Mouse (Mus musculus): ENCODE data around the gene Rpl7l1. TPM values are rescaled to one million over a fixed set of nuclear protein-coding genes. Genes with fewer than 3 reads are reported as not detected.

Gene Rpl7l1
- polyA plus RNA-seq, 1 experiment from 2014 or later: 145 TPM

DNA sequence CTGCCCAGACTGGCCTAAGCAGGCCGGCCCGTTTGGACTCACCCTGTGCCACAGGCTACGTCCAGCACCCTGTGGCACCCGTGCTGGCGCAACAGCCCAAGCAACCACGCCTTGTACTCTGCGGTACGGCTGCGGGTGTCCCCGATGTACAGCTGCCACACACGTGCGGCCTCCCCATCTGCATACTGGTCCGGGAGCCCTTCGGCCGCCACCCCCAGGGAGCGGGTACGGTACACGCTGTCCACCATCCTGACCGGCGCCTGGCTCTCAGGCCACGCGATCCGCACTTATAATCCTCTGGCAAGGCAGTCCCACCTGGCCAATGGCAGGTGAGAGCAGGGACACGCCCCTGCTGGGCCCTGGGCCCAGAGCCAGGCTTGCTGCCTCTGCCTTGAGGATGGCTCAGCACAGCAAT lies 53.6 kb downstream of the Rpl7l1 start, which contains the start of gene Gnmt:
TSS of gene Gnmt (minus strand) at position 265 of the 415 bp plus-strand sequence.
- no peaks in the 10 kb centered on the region; the same call in 1 of the 2 replicates for H3K36me3 ChIP-seq
- WGBS: 15% methylated on average over 24 of the region's 24 CpGs
- peak; percentile 65; the same call in 1 of the 2 replicates for ATAC-seq (ENCODE audit: insufficient read depth, low FRiP score, low read depth)

DNA sequence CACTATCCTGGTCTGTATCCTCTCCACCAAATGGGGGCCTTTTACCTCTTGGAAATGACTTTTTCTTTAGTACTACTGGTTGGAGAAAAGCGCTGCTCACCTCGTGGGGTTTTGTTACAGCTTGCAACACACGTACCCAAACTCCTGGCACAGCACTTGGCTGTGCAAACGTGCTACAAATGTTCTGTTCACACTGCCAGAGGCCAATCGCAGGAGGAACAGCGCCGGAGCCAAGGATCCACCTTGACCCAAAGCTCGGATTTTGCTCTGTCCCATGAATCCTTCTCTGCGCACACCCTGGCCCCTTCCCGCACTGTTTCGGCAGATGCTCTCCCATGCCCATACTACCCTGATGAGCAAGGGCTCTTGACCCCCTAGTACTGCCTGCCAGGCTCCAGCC lies 54.0 kb downstream of the Rpl7l1 start:
- H3K27me3 ChIP-seq (replicated peaks): no peaks in the 10 kb centered on the region
- peak overlapping the region; percentile 33 for H3K4me3 ChIP-seq (replicated peaks)
- no peaks in the 10 kb centered on the region for H3K9me3 ChIP-seq
- no peak overlapping the region for H3K9ac ChIP-seq
- H3K27ac ChIP-seq: no peak overlapping the region
- ATAC-seq (ENCODE audit: insufficient read depth, low FRiP score, low read depth): 0 out of 2 replicates have a peak, but pooled peaks have one; percentile 2
- no peaks in the 10 kb centered on the region; the same call in 1 of the 2 replicates for H3K36me3 ChIP-seq
- peak overlapping the region; percentile 57 for H3K4me2 ChIP-seq
- 0 out of 2 replicates have a peak, but pooled peaks cover 4% of the 10 kb centered on the region for H3K4me1 ChIP-seq
- WGBS: 39% methylated on average over 11 of the region's 11 CpGs

More for the DNA sequence above, 53.6 kb downstream of the Rpl7l1 start, which contains the start of gene Gnmt:
- peak within 1 kb of the TSS; percentile 57 for H3K4me2 ChIP-seq
- peak within 1 kb of the TSS; percentile 33 for H3K4me3 ChIP-seq (replicated peaks)
- no peak within 1 kb of the TSS for H3K9ac ChIP-seq
- no peak within 1 kb of the TSS for H3K27ac ChIP-seq
- H3K27me3 ChIP-seq (replicated peaks): no peaks in the 10 kb centered on the region
- no peaks in the 10 kb centered on the region for H3K9me3 ChIP-seq
- 0 out of 2 replicates have a peak, but pooled peaks cover 4% of the 10 kb centered on the region for H3K4me1 ChIP-seq

DNA sequence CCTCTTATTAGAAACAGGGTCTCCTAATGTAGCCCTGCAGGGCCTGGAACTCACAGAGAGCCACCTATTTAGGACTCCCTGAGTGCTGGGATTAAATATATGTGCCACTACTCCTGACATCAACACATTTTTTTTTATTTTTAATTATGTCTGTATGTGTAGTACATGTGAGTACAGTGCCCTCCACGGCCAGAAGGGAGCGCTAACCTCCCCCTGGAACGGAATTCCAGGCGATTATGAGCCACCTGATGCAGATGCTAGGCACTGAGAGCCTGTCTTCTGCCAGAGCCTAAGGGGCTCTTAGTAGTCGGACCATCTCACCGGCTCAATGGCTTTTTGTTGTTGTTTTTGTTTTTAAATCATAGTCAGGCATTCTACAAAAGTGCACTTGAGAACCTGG lies 54.5 kb downstream of the Rpl7l1 start:
- Histone ChIP-seq H3K27ac (no peak overlapping the region), H3K36me3 (no peaks in the 10 kb centered on the region; the same call in 1 of the 2 replicates), H3K4me3 (replicated peaks) (no peak overlapping the region), H3K9me3 (no peaks in the 10 kb centered on the region), H3K4me1 (0 out of 2 replicates have a peak, but pooled peaks cover 4% of the 10 kb centered on the region), H3K4me2 (no peak overlapping the region), H3K27me3 (replicated peaks) (no peaks in the 10 kb centered on the region), H3K9ac (no peak overlapping the region)
- WGBS: 39% methylated on average over 6 of the region's 6 CpGs
- ATAC-seq (ENCODE audit: insufficient read depth, low FRiP score, low read depth): no peak

DNA sequence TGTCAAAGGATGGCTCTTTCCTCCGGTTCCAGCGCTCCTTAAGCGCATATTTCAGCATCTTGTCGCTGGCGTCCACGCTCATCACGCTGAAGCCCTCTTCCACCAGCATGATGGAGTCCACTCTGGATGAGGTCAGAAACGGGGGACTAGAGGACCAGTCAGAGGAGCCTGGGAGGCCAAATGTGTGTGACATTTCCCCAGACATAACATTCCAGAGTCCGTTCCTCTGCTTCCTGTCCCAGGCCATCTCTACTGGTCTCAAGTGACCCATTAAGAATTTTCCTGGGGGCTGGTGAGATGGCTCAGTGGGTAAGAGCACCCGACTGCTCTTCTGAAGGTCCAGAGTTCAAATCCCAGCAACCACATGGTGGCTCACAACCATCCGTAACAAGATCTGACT lies 55.2 kb downstream of the Rpl7l1 start:
- ATAC-seq (ENCODE audit: insufficient read depth, low FRiP score, low read depth): no peak
- Histone ChIP-seq H3K27ac (no peak overlapping the region), H3K4me1 (0 out of 2 replicates have a peak, but pooled peaks cover 4% of the 10 kb centered on the region), H3K9me3 (no peaks in the 10 kb centered on the region), H3K9ac (no peak overlapping the region), H3K27me3 (replicated peaks) (no peaks in the 10 kb centered on the region), H3K36me3 (peaks cover 2% of the 10 kb centered on the region; the same call in 1 of the 2 replicates), H3K4me3 (replicated peaks) (no peak overlapping the region), H3K4me2 (no peak overlapping the region)
- WGBS: 91% methylated on average over 11 of the region's 11 CpGs

DNA sequence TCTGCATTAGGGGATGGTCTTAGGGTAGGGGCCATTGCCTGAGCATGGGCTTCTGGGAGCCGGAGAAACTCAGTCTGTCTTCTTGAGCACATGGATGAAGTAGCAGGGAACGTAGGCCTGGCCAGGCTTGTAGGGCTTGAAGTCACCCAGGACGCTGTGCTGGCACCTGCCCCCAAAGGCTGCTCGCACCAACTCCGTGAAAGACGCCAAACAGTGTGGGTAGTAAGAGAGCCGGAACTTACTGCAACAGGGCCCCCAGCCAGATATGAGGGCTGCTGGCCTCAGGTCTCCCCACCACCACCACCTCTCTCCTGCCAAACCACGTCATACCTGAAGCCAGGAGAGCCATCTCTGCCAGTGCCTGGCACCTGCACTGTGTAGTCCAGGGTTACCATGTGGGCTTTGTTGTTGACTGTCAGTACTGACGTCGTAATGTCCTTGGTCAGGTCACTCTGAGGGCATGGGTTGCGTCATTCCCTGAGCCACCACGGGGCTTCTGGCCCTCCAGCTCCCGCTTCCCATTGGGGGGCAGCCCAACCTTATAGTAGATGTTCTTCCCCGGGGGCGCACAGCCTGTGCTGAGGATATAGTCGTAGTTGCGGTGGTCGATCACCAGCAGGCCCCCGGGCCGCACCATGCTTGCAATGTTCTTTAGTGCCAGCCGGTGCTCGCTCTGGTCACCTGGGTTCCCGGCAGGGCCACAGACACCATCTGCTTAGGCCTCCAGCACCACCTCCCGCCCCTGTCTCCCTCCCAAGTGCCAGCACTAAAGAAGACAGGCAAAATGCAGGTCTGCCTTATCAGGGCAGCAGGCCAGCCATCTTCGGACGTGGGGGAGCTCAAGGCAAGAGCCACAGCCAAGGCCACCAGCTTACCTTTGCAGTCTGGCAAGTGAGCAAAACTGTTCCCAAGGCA lies 56.5 kb downstream of the Rpl7l1 start:
- H3K27ac ChIP-seq: no peak overlapping the region
- 90% methylated on average over 26 of the region's 26 CpGs for WGBS
- H3K4me2 ChIP-seq: no peak overlapping the region
- H3K36me3 ChIP-seq: peaks cover 7% of the 10 kb centered on the region; the same call in 1 of the 2 replicates
- H3K27me3 ChIP-seq (replicated peaks): no peaks in the 10 kb centered on the region
- 0 out of 2 replicates have a peak, but pooled peaks cover 4% of the 10 kb centered on the region for H3K4me1 ChIP-seq
- H3K4me3 ChIP-seq (replicated peaks): no peak overlapping the region
- H3K9me3 ChIP-seq: no peaks in the 10 kb centered on the region
- H3K9ac ChIP-seq: no peak overlapping the region
- ATAC-seq (ENCODE audit: insufficient read depth, low FRiP score, low read depth): no peak

DNA sequence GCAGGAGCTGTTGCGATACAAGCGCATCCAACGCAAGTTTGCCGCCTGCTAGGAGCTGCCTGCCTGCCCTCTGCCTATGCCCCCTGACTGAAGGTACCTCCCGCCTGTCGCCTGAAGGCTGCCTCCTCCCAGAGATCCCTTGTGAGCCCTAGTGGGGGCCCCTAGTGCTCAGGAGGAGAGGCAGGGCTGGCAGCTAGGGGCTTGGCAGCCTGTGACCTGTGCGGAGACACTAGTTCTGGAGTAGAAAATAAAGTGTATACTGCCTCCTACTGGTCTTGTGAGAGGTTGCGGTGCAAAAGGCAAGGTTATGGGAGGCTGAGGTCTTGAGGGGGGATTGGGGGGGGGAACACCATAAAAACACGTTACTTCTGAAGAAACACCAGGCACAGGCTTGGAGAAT lies 57.2 kb downstream of the Rpl7l1 start:
- no peak overlapping the region for H3K27ac ChIP-seq
- H3K4me1 ChIP-seq: 0 out of 2 replicates have a peak, but pooled peaks cover 4% of the 10 kb centered on the region
- H3K27me3 ChIP-seq (replicated peaks): no peaks in the 10 kb centered on the region
- no peak overlapping the region for H3K4me2 ChIP-seq
- WGBS: 61% methylated on average over 9 of the region's 9 CpGs
- peaks cover 11% of the 10 kb centered on the region; the same call in 1 of the 2 replicates for H3K36me3 ChIP-seq
- ATAC-seq (ENCODE audit: insufficient read depth, low FRiP score, low read depth): no peak
- H3K9me3 ChIP-seq: no peaks in the 10 kb centered on the region
- no peak overlapping the region for H3K4me3 ChIP-seq (replicated peaks)
- H3K9ac ChIP-seq: no peak overlapping the region

DNA sequence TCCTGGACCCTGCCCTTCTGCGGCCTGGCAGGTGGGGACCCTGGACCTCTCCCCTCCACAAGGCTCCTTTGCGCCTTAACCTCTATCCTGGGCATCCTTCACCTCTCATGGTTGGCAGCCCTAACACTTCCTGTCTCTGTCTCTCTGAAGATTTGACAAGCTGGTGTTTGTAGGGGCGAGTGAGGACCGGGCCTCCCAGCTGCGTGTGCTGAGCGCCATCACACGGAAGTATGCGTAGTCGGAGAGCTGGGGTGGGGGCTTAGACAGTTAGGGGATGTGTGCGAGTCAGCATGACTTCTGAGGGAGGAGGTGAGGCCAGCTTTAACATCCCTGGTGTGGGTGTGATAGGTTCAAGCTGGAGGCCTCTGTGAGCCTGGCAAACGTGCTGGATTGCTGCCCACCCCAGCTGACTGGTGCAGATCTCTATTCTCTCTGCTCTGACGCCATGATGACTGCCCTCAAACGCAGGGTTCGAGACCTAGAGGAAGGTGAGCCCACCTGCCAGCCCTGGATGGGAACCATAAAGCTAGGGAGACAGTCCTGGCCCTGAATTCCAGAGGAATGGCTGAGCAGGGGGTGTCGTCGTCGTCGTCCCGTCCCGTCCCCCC lies 57.9 kb downstream of the Rpl7l1 start:
- 77% methylated on average over 19 of the region's 20 CpGs for WGBS
- Histone ChIP-seq H3K9ac (no peak overlapping the region), H3K36me3 (peaks cover 13% of the 10 kb centered on the region; the same call in 1 of the 2 replicates), H3K4me1 (0 out of 2 replicates have a peak, but pooled peaks cover 4% of the 10 kb centered on the region), H3K4me3 (replicated peaks) (no peak overlapping the region), H3K9me3 (no peaks in the 10 kb centered on the region), H3K27ac (no peak overlapping the region), H3K27me3 (replicated peaks) (no peaks in the 10 kb centered on the region), H3K4me2 (no peak overlapping the region)
- ATAC-seq (ENCODE audit: insufficient read depth, low FRiP score, low read depth): no peak

Other genes starting within 250 kb of the Rpl7l1 start
- gene Cul9, start 236.3 kb downstream of the Rpl7l1 start, polyA plus RNA-seq (2015; fragmentation: Nextera tagmentation; extraction: Ambion mirVana): 3.2 and 4.6 TPM in 2 replicates
- 8.7 and 9.4 TPM in 2 replicates for gene Srf, start 226.5 kb downstream of the Rpl7l1 start, polyA plus RNA-seq (2015; fragmentation: Nextera tagmentation; extraction: Ambion mirVana)
- gene Ptk7, start 153.2 kb downstream of the Rpl7l1 start, polyA plus RNA-seq (2015; fragmentation: Nextera tagmentation; extraction: Ambion mirVana): 87.6 and 89.8 TPM in 2 replicates
- gene Klc4, start 136.7 kb downstream of the Rpl7l1 start, polyA plus RNA-seq (2015; fragmentation: Nextera tagmentation; extraction: Ambion mirVana): 38.4 and 41.4 TPM in 2 replicates
- 112 and 126 TPM in 2 replicates for gene Mrpl2, start 136.4 kb downstream of the Rpl7l1 start, polyA plus RNA-seq (2015; fragmentation: Nextera tagmentation; extraction: Ambion mirVana)
- 42.9 and 49.5 TPM in 2 replicates for gene Cul7, start 132.3 kb downstream of the Rpl7l1 start, polyA plus RNA-seq (2015; fragmentation: Nextera tagmentation; extraction: Ambion mirVana)
- 53.2 and 57.2 TPM in 2 replicates for gene Rrp36, start 108.3 kb downstream of the Rpl7l1 start, polyA plus RNA-seq (2015; fragmentation: Nextera tagmentation; extraction: Ambion mirVana)
- gene Mea1, start 103.9 kb downstream of the Rpl7l1 start, polyA plus RNA-seq (2015; fragmentation: Nextera tagmentation; extraction: Ambion mirVana): 145 and 153 TPM in 2 replicates
- gene Klhdc3, start 101.8 kb downstream of the Rpl7l1 start, polyA plus RNA-seq (2015; fragmentation: Nextera tagmentation; extraction: Ambion mirVana): 102 and 103 TPM in 2 replicates
- 72.8 and 86.7 TPM in 2 replicates for gene Ppp2r5d, start 77.6 kb downstream of the Rpl7l1 start, polyA plus RNA-seq (2015; fragmentation: Nextera tagmentation; extraction: Ambion mirVana)
- gene Pex6, start 71.2 kb downstream of the Rpl7l1 start, polyA plus RNA-seq (2015; fragmentation: Nextera tagmentation; extraction: Ambion mirVana): 24.9 and 27.1 TPM in 2 replicates
- 12.5 and 15.0 TPM in 2 replicates for gene Gnmt, start 53.5 kb downstream of the Rpl7l1 start, polyA plus RNA-seq (2015; fragmentation: Nextera tagmentation; extraction: Ambion mirVana)
- gene Cnpy3, start 30.5 kb downstream of the Rpl7l1 start, polyA plus RNA-seq (2015; fragmentation: Nextera tagmentation; extraction: Ambion mirVana): 79.0 and 79.3 TPM in 2 replicates
- 0.37 and 0.57 TPM in 2 replicates for gene Ptcra, start 19.0 kb downstream of the Rpl7l1 start, polyA plus RNA-seq (2015; fragmentation: Nextera tagmentation; extraction: Ambion mirVana)
- gene 2310039H08Rik, start 10.0 kb downstream of the Rpl7l1 start, polyA plus RNA-seq (2015; fragmentation: Nextera tagmentation; extraction: Ambion mirVana): 76.0 and 89.3 TPM in 2 replicates
- 4.6 and 5.6 TPM in 2 replicates for gene Bicral, start 75.8 kb upstream of the Rpl7l1 start, polyA plus RNA-seq (2015; fragmentation: Nextera tagmentation; extraction: Ambion mirVana)
- 54.8 and 63.0 TPM in 2 replicates for gene Tbcc, start 108.0 kb upstream of the Rpl7l1 start, polyA plus RNA-seq (2015; fragmentation: Nextera tagmentation; extraction: Ambion mirVana)
- gene Prph2, start 127.8 kb upstream of the Rpl7l1 start, polyA plus RNA-seq (2015; fragmentation: Nextera tagmentation; extraction: Ambion mirVana): not detected in 2 replicates
- 15.8 and 17.7 TPM in 2 replicates for gene Ubr2, start 227.9 kb upstream of the Rpl7l1 start, polyA plus RNA-seq (2015; fragmentation: Nextera tagmentation; extraction: Ambion mirVana)